Mouse (Mus musculus) granulocyte monocyte progenitor cell, adult 5-6 weeks (primary cell): ENCODE measurements around the gene Mga. TPM values are rescaled to one million over a fixed set of nuclear protein-coding genes. Genes with fewer than 3 reads are reported as not detected.

Experiments used
- ATAC-seq: replicated peaks from 2 replicates; pipeline ENCODE4 v1.8.0; 2016; ENCODE audit warnings: mild to moderate bottlenecking, moderate TSS enrichment, inconsistent platforms; ENCODE audit not compliant: poor library complexity, severe bottlenecking
- total RNA-seq, 2 experiments: library from RNA; stranded (forward) in 1 of 2; stranded (reverse) in 1 of 2; fragments of 200-712, 200-1000 nt in 1 of 2; fragments of >200 nt in 1 of 2; fragmentation: Nextera tagmentation in 1 of 2; gene quantifications; 2 replicates each; pipeline ENCODE4 v1.2.3; 2014 to 2017

Mga gene
- total RNA-seq, 2 experiments from 2014 or later = 71.1 to 71.3 TPM

DNA sequence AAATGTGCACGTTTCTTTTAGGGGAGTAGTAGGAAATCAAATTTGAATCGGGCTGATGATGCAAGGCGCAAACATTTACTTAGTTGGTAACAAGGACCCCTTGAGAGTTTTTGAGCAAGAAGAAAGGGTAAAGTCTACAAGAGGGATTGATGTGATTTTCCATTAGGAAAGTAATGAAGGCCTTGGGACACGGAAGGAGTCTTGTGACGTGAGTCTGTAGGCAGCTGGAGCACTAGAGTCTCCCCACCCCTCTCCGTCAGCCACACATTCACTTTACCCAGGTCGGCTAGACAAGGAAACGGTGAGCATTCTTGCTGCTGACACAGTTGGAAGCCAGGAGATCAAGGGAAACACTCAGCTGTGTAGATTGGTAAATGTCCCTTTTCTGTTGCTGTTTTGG is 88.8 kb downstream of the Mga start:
- no peak for ATAC-seq

DNA sequence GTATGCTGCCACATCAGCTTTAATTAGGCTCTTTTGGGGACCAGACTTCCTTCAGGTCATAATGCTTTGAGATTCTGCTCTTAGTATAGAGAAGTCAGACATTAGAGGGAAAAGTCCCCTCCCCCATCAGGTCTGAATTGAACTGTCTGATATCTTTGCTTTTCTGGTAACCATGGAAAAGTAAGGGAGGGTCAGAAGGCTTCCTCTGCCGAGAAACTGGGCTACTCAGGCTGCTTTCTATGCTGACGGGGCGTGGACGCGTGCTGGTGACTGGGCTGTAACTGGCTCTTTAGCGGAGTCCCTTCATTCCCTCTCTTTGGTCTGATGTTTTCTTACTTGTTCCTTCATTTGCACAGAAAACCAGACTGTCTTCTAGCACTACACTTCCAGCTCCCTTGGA is 89.3 kb downstream of the Mga start:
- ATAC-seq = no peak

DNA sequence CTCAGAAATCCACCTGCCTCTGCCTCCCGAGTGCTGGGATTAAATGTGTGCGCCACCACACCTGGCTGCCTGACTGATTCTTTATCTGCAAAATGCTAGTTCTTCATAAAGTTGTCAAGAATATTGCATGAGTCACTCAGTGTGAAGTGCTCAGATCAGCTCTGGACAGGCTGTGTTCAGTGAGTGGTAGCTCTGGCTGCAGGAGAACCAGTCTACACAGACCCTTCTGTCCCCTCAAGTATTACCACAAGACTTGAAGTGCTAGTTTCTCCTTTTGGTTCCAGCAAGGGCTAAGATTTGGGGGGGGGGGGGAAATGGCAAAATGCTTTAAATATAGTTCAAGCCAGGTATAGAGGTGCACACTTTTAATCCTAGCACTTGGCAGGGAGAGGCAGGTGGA is 90.4 kb downstream of the Mga start:
- ATAC-seq = no peak

GRCm38 (mm10) chr2:119988952-119989351 is 91.9 kb downstream of the Mga start:
- no peak for ATAC-seq

GRCm38 (mm10) chr2:119990881-119991280 is 93.9 kb downstream of the Mga start:
- ATAC-seq = no peak

DNA sequence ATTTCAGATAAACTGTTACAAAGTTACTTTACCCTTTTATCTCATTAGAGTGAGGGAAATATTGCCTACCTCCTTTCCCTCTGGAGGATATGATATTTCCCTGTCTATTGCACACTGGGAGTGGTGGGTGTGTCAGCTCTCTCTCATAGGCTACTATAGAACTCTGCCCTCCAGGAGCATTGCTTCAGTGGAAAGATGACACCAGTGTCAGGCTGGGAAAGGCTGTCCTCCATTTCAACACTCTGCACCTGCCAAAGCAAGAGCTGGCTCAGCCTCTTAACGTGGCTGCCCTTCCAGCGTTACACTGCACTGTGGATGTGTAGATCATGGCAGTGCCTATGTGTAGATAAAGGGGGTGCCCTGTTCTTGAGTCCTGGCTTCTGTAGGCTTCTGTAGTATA is 95.3 kb downstream of the Mga start:
- no peak for ATAC-seq

DNA sequence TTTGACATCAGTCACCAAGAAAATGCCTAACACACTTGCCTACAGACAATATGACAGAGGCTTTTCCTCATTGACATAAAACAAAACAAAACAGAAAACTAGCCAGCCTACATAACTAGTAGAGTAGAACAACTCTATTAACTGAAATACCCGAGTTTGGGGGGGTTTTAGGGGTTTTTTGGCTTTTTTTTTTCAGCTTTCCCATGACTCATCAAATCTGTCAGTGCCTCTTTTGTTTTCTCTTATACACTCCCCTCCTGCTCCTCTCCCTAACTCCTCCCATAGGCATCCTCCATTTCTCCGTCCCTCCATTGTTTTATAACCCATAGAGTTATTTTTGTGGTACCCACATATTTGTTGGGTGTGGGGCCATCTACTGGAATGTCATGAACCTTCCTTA is 96.5 kb downstream of the Mga start:
- ATAC-seq = no peak

GRCm38 (mm10) chr2:119994839-119995238 is 97.8 kb downstream of the Mga start:
- no peak for ATAC-seq

- peak; percentile 63 for ATAC-seq
These were observed 98.6 kb downstream of the Mga start for GRCm38 (mm10) chr2:119995391-119996281.

GRCm38 (mm10) chr2:119997354-119997753 is 100.3 kb downstream of the Mga start:
- ATAC-seq = no peak

DNA sequence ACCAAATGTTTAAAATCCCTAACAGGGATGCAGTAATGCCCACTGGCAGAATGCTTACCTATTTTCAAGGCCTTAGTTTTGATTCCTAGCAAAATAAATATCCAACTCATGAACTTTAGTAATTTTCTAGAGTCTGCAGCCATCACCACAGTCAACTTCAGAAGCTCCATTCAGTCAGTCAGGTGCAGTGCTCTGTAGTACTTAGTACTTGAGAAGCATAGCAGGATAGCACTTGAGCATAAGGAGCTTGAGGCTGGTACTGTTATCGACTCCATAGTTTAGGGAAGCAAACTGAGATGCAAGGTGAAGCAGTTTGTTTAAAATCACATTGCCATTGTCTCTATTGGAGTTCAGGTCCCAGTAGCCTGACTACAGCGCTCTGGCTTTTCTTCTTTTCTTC is 102.7 kb downstream of the Mga start:
- ATAC-seq = no peak

GRCm38 (mm10) chr2:120000882-120001584 is 104.0 kb downstream of the Mga start:
- ATAC-seq = peak; percentile 42

- no peak for ATAC-seq
These were observed 104.9 kb downstream of the Mga start for GRCm38 (mm10) chr2:120001956-120002355.

GRCm38 (mm10) chr2:120003970-120004369 is 106.9 kb downstream of the Mga start:
- ATAC-seq = no peak

- ATAC-seq = no peak
These were observed 109.7 kb downstream of the Mga start for GRCm38 (mm10) chr2:120006696-120007095.

DNA sequence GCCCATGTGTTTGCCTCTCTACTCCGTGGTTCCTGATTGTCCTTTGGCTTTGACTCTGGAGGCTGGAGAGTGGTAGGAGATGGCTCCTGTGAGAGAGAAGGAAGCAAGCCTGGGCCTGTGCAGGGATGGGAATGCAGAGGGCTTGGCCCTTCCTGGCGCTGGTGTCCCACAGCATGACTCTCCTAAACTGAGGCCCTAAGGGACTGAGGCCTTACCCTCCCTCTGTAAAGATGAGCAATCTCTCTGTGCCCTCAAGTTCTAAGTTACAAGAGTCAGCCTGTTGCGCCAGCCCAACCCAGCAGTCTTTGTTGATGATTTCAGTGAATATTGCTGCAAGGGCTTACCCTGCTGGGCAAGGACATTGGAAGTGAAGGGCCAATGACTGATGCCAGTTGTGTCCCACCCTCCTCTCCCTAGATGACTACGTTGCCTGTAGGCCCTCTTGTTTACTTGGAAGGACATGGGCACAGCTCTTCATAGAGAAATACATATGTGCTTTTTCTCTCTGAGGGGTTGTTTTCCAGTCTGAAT is 110.7 kb downstream of the Mga start:
- no peak for ATAC-seq

- ATAC-seq = peak; percentile 87
These were observed 111.6 kb downstream of the Mga start for GRCm38 (mm10) chr2:120008672-120009071.

GRCm38 (mm10) chr2:120011462-120012200 is 114.6 kb downstream of the Mga start:
- ATAC-seq = peak; percentile 61

GRCm38 (mm10) chr2:120012924-120013323 is 115.9 kb downstream of the Mga start:
- ATAC-seq = no peak

GRCm38 (mm10) chr2:120013831-120014486 is 116.9 kb downstream of the Mga start:
- ATAC-seq = no peak
